Mouse (Mus musculus): ENCODE measurements around the gene Zcchc12.

DNA sequence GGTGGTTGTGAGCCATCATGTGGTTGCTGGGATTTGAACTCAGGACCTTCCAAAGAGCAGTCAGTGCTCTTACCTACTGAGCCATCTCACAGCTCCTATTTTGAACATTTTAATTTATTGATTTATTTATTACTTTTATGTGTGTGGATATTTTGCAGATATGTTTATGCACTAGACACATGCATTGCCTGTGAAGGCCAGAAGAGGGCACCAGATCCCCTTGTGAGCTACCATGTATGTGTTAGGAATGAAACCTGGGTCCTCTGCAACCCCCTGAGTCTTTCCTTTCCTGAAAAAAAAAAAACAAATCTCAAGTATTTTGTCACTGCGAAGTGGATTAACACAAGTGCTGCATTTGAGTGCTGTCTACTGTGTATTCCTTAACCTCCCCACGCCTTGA, 30.9 kb downstream of the Zcchc12 start:
- TF ChIP-seq POLR2A (IDR thresholded peaks at IDR 0.05; ENCODE audit: insufficient read length, low read depth) (no peak), MYOG (IDR thresholded peaks at IDR 0.05; ENCODE audit: control insufficient read depth in 1 of 3, insufficient read depth in 1 of 3, insufficient read length in 2 of 3, low read depth in 2 of 3) (no peak), CEBPB (IDR thresholded peaks at IDR 0.05; ENCODE audit: insufficient read depth, poor library complexity, severe bottlenecking) (no peak), USF1 (IDR thresholded peaks at IDR 0.05; ENCODE audit: low read depth) (no peak), MYOD1 (IDR thresholded peaks at IDR 0.05; ENCODE audit: control insufficient read depth in 1 of 3, insufficient read length in 2 of 3, low read depth in 2 of 3) (no peak), POLR2AphosphoS2 (IDR thresholded peaks at IDR 0.05; ENCODE audit: insufficient read length, low read depth) (no peak), MAX (IDR thresholded peaks at IDR 0.05; ENCODE audit: low read depth) (no peak), E2F4 (IDR thresholded peaks at IDR 0.05; ENCODE audit: insufficient read depth) (no peak), SRF (IDR thresholded peaks at IDR 0.05; ENCODE audit: control insufficient read depth, insufficient read length, low read depth) (no peak)

Measured in myocyte (in vitro differentiated cells).